In the genomic region with DNA sequence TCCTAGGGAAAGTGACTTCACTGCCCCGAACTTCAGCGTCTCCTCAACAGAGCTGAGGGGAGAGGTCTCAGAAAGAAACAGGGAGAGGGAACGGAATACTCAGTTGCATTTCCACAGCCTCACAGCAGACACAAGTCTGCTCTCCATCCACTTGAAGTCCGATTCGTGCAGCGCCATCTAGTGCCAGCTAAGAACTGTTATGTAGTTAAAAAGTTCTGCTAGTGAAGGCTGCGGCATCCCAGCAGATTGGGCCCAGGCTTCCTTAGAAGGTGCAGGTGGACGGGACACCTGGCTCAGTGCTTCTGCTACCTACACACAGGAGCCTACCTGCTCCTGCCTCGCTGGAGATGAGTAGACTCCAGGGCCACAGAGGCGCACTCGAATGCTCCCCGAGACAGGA, we compare ENCODE assay signal across 9 mouse cellular contexts. TPM values are rescaled to one million over a fixed set of nuclear protein-coding genes. Genes with fewer than 3 reads are reported as not detected.
A peak's percentile ranks its signal among the peaks of the same experiment; 100 is the strongest.
DNase-seq lines count a peak whose midpoint lies in the region; ATAC-seq lines count a peak whose summit lies in the region.
"Had no signal": no experiment of that assay in that cellular context is flagged by ENCODE, and none has a peak within 500 bp of the region (broad histone marks: within the 10 kb centered on the region; RNA-seq: fewer than 3 reads in every experiment).

No protein-coding gene starts in this region.

- 24% methylated on average over 12 of the region's 12 CpGs for WGBS in forebrain, embryonic 10.5 days
- WGBS in forebrain, embryonic 13.5 days: 24% methylated on average over 12 of the region's 12 CpGs
- 24% methylated on average over 12 of the region's 12 CpGs for WGBS in forebrain, embryonic 14.5 days

- no peak overlapping the region for H3K4me2 ChIP-seq in forebrain, embryonic 13.5 days
- H3K4me2 ChIP-seq in forebrain, embryonic 14.5 days (ENCODE audit: low read length): no peak overlapping the region

- peak; percentile 48 for DNase-seq in forebrain, embryonic 10.5 days (ENCODE audit: extremely low spot score, low spot score)
- peak; percentile 50 for DNase-seq in 3T3-L1 (ENCODE audit: low read depth, low spot score)
- DNase-seq in c-Kit-positive CD71-negative TER-119-negative erythroid progenitor cells, embryonic 14.5 days (ENCODE audit: low read depth): peak; percentile 22
- peak; percentile 78 for DNase-seq in forebrain, embryonic 14.5 days (ENCODE audit: low spot score)
- DNase-seq in layer of hippocampus, postnatal 10 days (ENCODE audit: low spot score in 2 of 2): peak; percentile 54 to 72
- DNase-seq in mesoderm, embryonic 11.5 days (ENCODE audit: low read depth, low spot score): peak; percentile 74
- peak; percentile 27 for DNase-seq in testis, postnatal 14 days (ENCODE audit: low spot score)

- H3K36me3 ChIP-seq in forebrain, embryonic 10.5 days (replicated peaks): no peaks in the 10 kb centered on the region
- H3K36me3 ChIP-seq in forebrain, embryonic 13.5 days (ENCODE audit: poor library complexity, severe bottlenecking): no peaks in the 10 kb centered on the region
- H3K36me3 ChIP-seq in forebrain, embryonic 14.5 days (ENCODE audit: control insufficient read depth, insufficient read depth, low read length): no peaks in the 10 kb centered on the region
- H3K36me3 ChIP-seq: G1E had no signal

- ATAC-seq in forebrain, embryonic 13.5 days: no peak
- no peak for ATAC-seq in forebrain, embryonic 14.5 days

- peaks cover 32% of the 10 kb centered on the region for H3K4me1 ChIP-seq in forebrain, embryonic 10.5 days
- H3K4me1 ChIP-seq in forebrain, embryonic 13.5 days: peaks cover 10% of the 10 kb centered on the region
- H3K4me1 ChIP-seq in forebrain, embryonic 14.5 days (ENCODE audit: control insufficient read depth, insufficient read depth, low read length): peaks cover 6% of the 10 kb centered on the region

- no peaks in the 10 kb centered on the region for H3K9me3 ChIP-seq in forebrain, embryonic 10.5 days
- H3K9me3 ChIP-seq in forebrain, embryonic 13.5 days (replicated peaks): no peaks in the 10 kb centered on the region
- H3K9me3 ChIP-seq in forebrain, embryonic 14.5 days (replicated peaks; ENCODE audit: control insufficient read depth, low read length): no peaks in the 10 kb centered on the region

- peaks cover 45% of the 10 kb centered on the region for H3K27me3 ChIP-seq in forebrain, embryonic 10.5 days (ENCODE audit: poor library complexity, severe bottlenecking)
- peaks cover 32% of the 10 kb centered on the region for H3K27me3 ChIP-seq in forebrain, embryonic 13.5 days
- H3K27me3 ChIP-seq in forebrain, embryonic 14.5 days (replicated peaks; ENCODE audit: control insufficient read depth, insufficient read depth, low read length): peaks cover 12% of the 10 kb centered on the region

- H3K4me3 ChIP-seq in forebrain, embryonic 10.5 days: no peak overlapping the region
- no peak overlapping the region for H3K4me3 ChIP-seq in forebrain, embryonic 13.5 days
- H3K4me3 ChIP-seq in forebrain, embryonic 14.5 days (ENCODE audit: low read depth, low read length): no peak overlapping the region

- no peak overlapping the region for H3K27ac ChIP-seq in forebrain, embryonic 10.5 days
- no peak overlapping the region for H3K27ac ChIP-seq in forebrain, embryonic 13.5 days
- no peak overlapping the region for H3K27ac ChIP-seq in forebrain, embryonic 14.5 days (ENCODE audit: low read depth, low read length)

- H3K9ac ChIP-seq in forebrain, embryonic 13.5 days: no peak overlapping the region
- no peak overlapping the region for H3K9ac ChIP-seq in forebrain, embryonic 14.5 days (ENCODE audit: low read length)

RNA-seq across cellular contexts. Expression of gene Phactr3, which starts 0.8 kb away (rescaled TPM):
- polyA plus RNA-seq in forebrain, embryonic 10.5 days (2016; fragmentation: Nextera tagmentation; extraction: Ambion mirVana): 4.2 and 4.9 TPM in 2 replicates
- polyA plus RNA-seq in forebrain, embryonic 13.5 days (2015; fragmentation: Nextera tagmentation; extraction: Ambion mirVana): 27.0 and 29.9 TPM in 2 replicates
- polyA plus RNA-seq in forebrain, embryonic 14.5 days (2014; fragmentation: Nextera tagmentation; extraction: Ambion mirVana): 56.4 and 66.7 TPM in 2 replicates
- 100 to 1,000 TPM; 113 to 115 TPM for total RNA-seq in layer of hippocampus, postnatal 10 days (2021)
- polyA plus RNA-seq: G1E had no signal

RNA-seq across cellular contexts. Expression of gene Zfp931, which starts 39.7 kb away (rescaled TPM):
- 18.4 and 19.9 TPM in 2 replicates for polyA plus RNA-seq in forebrain, embryonic 10.5 days (2016; fragmentation: Nextera tagmentation; extraction: Ambion mirVana)
- polyA plus RNA-seq in forebrain, embryonic 13.5 days (2015; fragmentation: Nextera tagmentation; extraction: Ambion mirVana): 15.5 and 16.8 TPM in 2 replicates
- polyA plus RNA-seq in forebrain, embryonic 14.5 days (2014; fragmentation: Nextera tagmentation; extraction: Ambion mirVana): 14.2 and 15.3 TPM in 2 replicates
- total RNA-seq in layer of hippocampus, postnatal 10 days (2021): 10 to 100 TPM; 19.0 to 23.8 TPM

Comparison
In these comparisons a context has a peak if more than half of its experiments do, and no peak if none do; other contexts are left out.
1. DNase-seq: peak in every context shown above with its lines; median percentile 78 in forebrain, embryonic 14.5 days; 74 in mesoderm, embryonic 11.5 days; 63 in layer of hippocampus, postnatal 10 days; 50 in 3T3-L1; 48 in forebrain, embryonic 10.5 days; 27 in testis, postnatal 14 days; 22 in c-Kit-positive CD71-negative TER-119-negative erythroid progenitor cells, embryonic 14.5 days.